8 mouse cellular contexts compared by ENCODE assay signal in the genomic region with DNA sequence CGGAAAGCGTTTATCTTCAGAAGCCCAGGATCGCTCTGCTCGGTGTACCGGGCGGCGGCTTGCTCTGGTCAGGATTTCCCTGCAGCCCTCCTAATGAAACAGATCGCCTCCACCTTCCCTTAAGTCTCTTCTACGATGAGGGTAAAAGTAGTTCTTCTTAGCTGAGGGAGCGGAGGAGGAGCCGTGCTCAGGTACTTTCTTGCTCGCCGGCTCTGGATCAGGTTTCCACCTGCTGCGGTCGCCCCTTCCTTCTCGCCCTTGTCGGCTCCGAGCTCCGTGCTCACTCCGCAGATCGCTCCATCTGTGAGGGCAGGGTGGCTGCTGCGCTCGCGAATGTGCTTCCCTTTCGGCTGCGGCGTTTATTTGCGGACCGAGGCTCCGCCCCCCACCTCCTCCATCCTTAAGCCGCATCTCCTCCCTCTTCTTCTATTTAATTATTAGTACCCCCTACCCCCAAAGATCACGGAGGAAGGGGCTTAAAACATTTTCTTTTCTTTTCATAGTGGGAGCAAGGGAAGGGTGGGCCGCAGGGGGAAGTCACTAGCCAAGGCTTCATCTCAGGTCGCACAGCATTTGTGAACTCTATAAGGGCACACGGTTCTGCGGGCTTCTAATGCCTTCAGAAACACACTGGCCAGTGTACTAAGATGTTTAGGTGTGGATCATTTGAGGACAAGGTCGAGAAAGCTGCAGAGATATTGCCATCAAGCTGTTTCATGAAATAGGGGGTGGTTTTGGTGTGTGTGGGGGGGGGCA. TPM values are rescaled to one million over a fixed set of nuclear protein-coding genes. Genes with fewer than 3 reads are reported as not detected.
DNase-seq lines count a peak whose midpoint lies in the region; ATAC-seq lines count a peak whose summit lies in the region.

A gene (minus strand): TSS at position 337 of the 756 bp plus-strand sequence.

- H3K9me3 ChIP-seq in hindbrain, embryonic 16.5 days (ENCODE audit: control insufficient read depth, low read length), result no peaks in the 10 kb centered on the region
- H3K9me3 ChIP-seq in megakaryocyte, embryonic 14.5 days, result peaks cover 5% of the 10 kb centered on the region; the same call in 1 of the 2 replicates

- H3K4me3 ChIP-seq in hindbrain, embryonic 16.5 days (ENCODE audit: low read length), result peak within 1 kb of the TSS; percentile 63
- H3K4me3 ChIP-seq in megakaryocyte, embryonic 14.5 days (replicated peaks), result peak within 1 kb of the TSS; percentile 94

- H3K4me2 ChIP-seq in hindbrain, embryonic 16.5 days (ENCODE audit: low read length), result peak within 1 kb of the TSS; percentile 89

- peak; percentile 57 for DNase-seq in T-cell, adult 2 months (ENCODE audit: low spot score)
- DNase-seq in cerebellum, postnatal 36 days, result peak; percentile 89 to 90
- DNase-seq in gastrocnemius, adult 8-10 months (ENCODE audit: low spot score in 2 of 2), result peak; percentile 43 to 49
- DNase-seq in left cerebral cortex, postnatal 10 days (ENCODE audit: extremely low spot score in 1 of 2, low spot score in 2 of 2), result peak; percentile 58 to 82
- peak; percentile 75 for DNase-seq in right cerebral cortex, postnatal 14 days
- DNase-seq in yolk sac, embryonic 10.5 days (ENCODE audit: low spot score), result peak; percentile 78

- H3K36me3 ChIP-seq in hindbrain, embryonic 16.5 days (ENCODE audit: control insufficient read depth, insufficient read depth, low read length), result no peaks in the 10 kb centered on the region
- no peaks in the 10 kb centered on the region for H3K36me3 ChIP-seq in megakaryocyte, embryonic 14.5 days (replicated peaks; ENCODE audit: low read length)

- intact Hi-C loops in left cerebral cortex, postnatal 10 days (cut with DNase I), result loop anchor here (2.0 to 5.0 kb wide), 2 partner anchors 44 to 67 kb away; no protein-coding TSS in a partner anchor

- peak within 1 kb of the TSS; percentile 73 for H3K27ac ChIP-seq in hindbrain, embryonic 16.5 days (ENCODE audit: low read depth, low read length)

- ATAC-seq in hindbrain, embryonic 16.5 days, result peak; percentile 89

- peak within 1 kb of the TSS; percentile 70 for H3K9ac ChIP-seq in hindbrain, embryonic 16.5 days (ENCODE audit: low read depth, low read length)

- H3K27me3 ChIP-seq in hindbrain, embryonic 16.5 days (replicated peaks; ENCODE audit: control insufficient read depth, insufficient read depth, low read length), result no peaks in the 10 kb centered on the region
- H3K27me3 ChIP-seq in megakaryocyte, embryonic 14.5 days (replicated peaks), result peaks cover 35% of the 10 kb centered on the region

- 2% methylated on average over 37 of the region's 37 CpGs for WGBS in hindbrain, embryonic 16.5 days

- H3K4me1 ChIP-seq in hindbrain, embryonic 16.5 days (ENCODE audit: control insufficient read depth, insufficient read depth, low read depth, low read length), result peaks cover 3% of the 10 kb centered on the region; the same call in 1 of the 2 replicates
- H3K4me1 ChIP-seq in megakaryocyte, embryonic 14.5 days, result peaks cover 26% of the 10 kb centered on the region

RNA-seq across cellular contexts. Expression of the gene that starts here (rescaled TPM):
- total RNA-seq in gastrocnemius, adult 8-10 months (2022), result 10 to 100 TPM; 11.3 to 17.4 (median 12.2) TPM
- polyA plus RNA-seq in hindbrain, embryonic 16.5 days (2015; fragmentation: Nextera tagmentation; extraction: Ambion mirVana), result 8.6 and 11.2 TPM in 2 replicates
- 10 to 100 TPM; 62.2 to 67.9 TPM for total RNA-seq in left cerebral cortex, postnatal 10 days (2021)
- 4.4 and 13.9 TPM in 2 replicates for polyA plus RNA-seq in megakaryocyte, embryonic 14.5 days (2012; ENCODE audit: insufficient read depth, low replicate concordance)

Comparison
In these comparisons a context has a peak if more than half of its experiments do, and no peak if none do; other contexts are left out.
1. Peak in every context shown above with its lines: DNase-seq, ATAC-seq, H3K4me3 ChIP-seq and H3K27ac ChIP-seq.